Mouse (Mus musculus) right cerebral cortex, postnatal 25 days (tissue): ENCODE results near the gene Rhoh.

Experiments used
- DNase-seq: peaks from one replicate; pipeline ENCODE4 v3.0.0; 2022

Gene Rhoh

GRCm38 (mm10) chr5:65895764-65896163 is 34.8 kb downstream of the Rhoh start:
- no peak for DNase-seq

GRCm38 (mm10) chr5:65897731-65898130 is 36.7 kb downstream of the Rhoh start:
- DNase-seq, result no peak

- DNase-seq, result no peak
Measured at GRCm38 (mm10) chr5:65898683-65899082, 37.7 kb downstream of the Rhoh start.

GRCm38 (mm10) chr5:65900113-65900512 is 39.1 kb downstream of the Rhoh start:
- DNase-seq, result no peak

DNA sequence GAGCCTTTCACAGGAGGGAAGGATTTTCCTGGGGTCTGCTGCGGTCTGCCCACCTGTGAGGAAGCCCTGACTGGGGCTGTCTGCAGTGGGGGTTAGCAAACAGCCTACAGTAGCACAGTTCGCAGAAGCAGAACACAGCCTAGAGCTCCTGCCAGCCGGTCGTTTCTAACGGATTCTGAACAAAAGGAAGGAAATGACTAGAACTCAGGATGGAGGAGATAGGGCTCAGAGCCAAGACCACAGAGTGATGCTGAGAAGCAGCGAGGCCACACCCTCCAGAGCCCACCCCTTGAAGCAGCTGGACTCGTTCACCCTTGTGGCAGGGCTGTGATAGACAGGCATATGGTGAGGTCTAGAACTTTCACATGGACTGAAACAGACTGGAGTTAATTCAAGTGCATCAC is 39.9 kb downstream of the Rhoh start:
- DNase-seq, result no peak

DNA sequence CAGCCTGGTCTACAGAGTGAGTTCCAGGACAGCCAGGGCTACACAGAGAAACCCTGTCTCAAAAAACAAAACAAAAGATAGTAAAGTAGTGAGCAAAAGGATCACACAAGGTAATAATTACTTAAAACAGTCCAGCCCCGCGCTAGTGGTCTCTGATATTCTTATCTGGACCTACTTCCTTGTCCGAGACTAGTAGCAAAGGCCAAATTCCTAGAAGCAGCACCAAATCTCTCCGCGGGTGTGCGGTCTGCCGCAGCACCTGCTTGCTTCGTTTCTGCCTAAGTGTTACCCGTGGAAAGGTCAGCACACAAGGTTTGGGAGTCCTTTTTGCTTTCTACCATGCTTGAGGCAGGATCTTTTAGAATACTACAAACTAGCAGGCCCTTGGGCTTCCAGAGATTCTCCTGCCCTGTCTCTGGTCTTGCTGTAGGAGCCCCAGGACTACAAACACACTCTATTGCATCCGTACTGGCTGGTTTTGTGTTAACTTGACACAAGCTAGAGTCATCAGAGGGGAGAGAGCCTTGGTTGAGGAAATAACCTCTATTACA is 40.9 kb downstream of the Rhoh start:
- DNase-seq, result no peak

- DNase-seq, result no peak
Measured at GRCm38 (mm10) chr5:65902811-65903210, 41.8 kb downstream of the Rhoh start.

- DNase-seq, result no peak
Measured at GRCm38 (mm10) chr5:65904476-65904875, 43.5 kb downstream of the Rhoh start.

DNA sequence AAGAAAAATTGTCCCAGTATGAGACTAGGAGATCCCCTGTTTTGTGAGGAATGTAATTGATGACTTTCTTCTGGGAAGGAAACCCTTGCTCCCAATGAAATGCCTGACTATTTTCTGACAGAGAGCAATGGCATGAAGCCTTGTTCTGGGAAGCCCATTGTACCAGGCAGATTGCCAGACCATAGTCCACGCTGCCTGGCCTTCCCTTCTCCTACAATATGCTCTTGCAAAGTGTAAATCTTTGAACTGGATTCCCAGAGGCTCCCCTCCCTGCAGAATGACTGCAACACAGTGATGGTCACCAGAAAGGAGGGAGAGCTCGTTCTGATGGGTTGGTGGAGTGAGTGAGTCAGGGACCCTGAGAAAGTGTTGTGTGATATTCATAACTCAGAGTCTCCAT is 47.7 kb downstream of the Rhoh start:
- DNase-seq, result no peak

DNA sequence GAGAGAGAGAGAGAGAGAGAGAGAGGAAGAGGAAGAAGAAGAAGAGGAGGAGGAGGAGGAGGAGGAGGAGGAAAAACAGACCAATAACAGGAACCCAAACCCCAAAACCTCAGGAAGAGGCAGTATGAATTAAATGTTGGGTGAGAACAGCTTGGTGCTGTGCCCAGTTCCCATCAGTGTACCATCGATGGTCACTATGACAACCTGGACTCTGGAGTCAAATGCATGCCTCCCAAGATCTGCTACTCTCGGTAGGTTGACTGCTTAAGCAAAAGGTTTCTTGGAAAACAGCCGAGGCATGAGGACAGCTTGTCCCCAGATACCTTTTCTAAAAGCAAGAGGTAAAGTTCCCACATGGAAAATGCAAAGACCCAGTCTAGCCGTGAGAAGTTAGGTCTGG is 48.3 kb downstream of the Rhoh start:
- DNase-seq, result no peak

GRCm38 (mm10) chr5:65910398-65910797 is 49.4 kb downstream of the Rhoh start:
- no peak for DNase-seq

GRCm38 (mm10) chr5:65911676-65912075 is 50.7 kb downstream of the Rhoh start:
- DNase-seq, result no peak

DNA sequence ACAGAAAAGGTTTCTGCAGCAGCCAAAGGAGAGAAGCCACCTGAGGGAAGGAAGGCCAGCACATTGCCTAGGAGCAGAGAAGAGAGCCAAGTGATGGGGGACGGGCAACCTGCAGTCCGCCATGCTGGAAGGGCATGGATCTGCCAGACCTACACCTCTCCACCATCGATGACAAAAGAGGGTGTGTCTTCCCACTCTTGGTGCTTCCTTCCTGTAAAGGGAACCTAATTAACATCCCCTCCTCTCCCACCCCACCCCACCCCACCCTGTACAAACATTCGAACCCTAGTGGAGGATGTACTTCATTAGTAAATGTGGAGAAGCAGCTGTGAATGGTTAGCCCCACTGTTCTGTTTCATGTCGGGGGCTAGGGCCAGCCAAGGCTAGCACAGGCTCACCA is 51.2 kb downstream of the Rhoh start:
- DNase-seq, result no peak

- no peak for DNase-seq
Measured at GRCm38 (mm10) chr5:65913126-65913525, 52.1 kb downstream of the Rhoh start.

- no peak for DNase-seq
Measured at GRCm38 (mm10) chr5:65914342-65914741, 53.3 kb downstream of the Rhoh start.

- no peak for DNase-seq
Measured at GRCm38 (mm10) chr5:65916930-65917329, 55.9 kb downstream of the Rhoh start.

GRCm38 (mm10) chr5:65918601-65919000 is 57.6 kb downstream of the Rhoh start:
- DNase-seq, result no peak

- no peak for DNase-seq
Measured at GRCm38 (mm10) chr5:65919326-65919725, 58.3 kb downstream of the Rhoh start.

DNA sequence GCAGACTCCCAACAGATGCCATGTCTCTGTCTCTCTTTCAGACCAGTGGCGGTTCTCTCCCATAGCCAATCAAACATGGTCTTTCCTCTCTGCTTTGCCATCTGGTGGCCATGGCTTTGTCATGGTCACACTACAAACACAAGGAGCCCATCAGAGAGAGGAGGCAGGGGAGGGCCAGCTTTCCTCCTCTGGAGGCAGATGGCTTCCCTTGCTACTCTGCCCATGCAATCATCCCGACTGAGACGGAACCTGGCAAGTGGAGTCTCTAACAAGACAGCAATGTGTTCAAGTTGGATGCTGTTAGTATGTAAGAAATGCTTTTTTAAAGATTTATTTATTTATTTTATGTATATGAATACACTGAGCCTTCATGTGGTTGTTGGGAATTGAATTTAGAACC is 58.9 kb downstream of the Rhoh start:
- no peak for DNase-seq

DNA sequence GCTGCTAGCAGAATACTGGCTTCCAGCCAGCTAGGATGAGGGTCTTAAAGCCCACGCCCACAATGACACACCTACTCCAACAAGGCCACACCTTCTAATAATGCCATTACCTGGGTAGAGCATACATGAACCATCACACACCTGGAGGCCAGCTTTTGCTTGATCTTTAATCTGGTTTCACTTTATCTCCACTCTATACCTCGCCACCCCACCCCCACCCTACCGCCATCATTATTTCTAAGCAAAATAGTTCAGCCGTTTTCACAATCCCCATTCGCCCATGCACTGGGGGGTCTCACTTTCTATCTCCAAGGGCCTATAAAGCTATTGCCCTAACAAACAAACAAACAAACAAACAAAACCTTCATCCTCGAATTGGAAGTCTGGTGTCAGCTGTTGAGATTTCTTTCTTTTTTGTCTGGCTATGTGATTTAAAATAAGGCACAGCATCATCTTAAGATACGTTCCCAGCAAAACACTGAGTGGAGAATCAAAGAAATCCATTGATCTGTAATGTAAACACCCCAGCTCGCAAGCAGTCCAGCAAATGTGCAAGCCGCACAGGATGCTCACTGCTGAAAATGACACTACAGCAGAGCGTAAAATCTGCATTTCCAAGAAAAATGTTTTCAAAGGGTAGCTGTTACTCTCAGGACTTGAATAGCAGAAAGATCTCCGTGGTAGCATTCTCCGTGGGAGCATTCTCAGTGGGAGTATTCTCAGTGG is 59.9 kb downstream of the Rhoh start:
- no peak for DNase-seq

GRCm38 (mm10) chr5:65921477-65922138 is 60.6 kb downstream of the Rhoh start:
- no peak for DNase-seq

DNA sequence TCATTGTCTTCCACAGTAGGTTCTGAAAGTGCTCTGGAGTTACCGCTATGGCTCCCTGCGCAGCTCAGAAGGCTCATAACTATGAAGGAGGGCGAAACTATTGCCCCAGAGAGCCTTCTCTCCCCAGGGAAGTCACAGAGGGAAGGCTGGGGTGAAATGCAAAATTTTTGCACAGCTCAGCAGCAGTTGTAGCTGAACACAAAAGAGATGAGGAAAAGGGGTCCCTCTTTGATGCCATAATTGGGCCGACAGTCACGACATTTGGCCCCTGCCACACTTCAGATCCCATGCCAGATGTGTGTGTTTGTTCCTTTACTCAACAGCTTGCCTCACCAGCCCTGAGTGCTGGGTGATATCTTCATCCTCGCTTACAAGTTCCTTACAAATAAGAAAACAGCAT is 65.7 kb downstream of the Rhoh start:
- no peak for DNase-seq

GRCm38 (mm10) chr5:65929162-65929561 is 68.1 kb downstream of the Rhoh start:
- DNase-seq, result no peak

- no peak for DNase-seq
Measured at GRCm38 (mm10) chr5:65930171-65930570, 69.2 kb downstream of the Rhoh start.

GRCm38 (mm10) chr5:65933258-65933657 is 72.2 kb downstream of the Rhoh start:
- DNase-seq, result no peak
